Mouse (Mus musculus): ENCODE measurements around the gene Olfr1013. TPM values are rescaled to one million over a fixed set of nuclear protein-coding genes. Genes with fewer than 3 reads are reported as not detected.

Gene Olfr1013
- total RNA-seq (2022) = not detected

DNA sequence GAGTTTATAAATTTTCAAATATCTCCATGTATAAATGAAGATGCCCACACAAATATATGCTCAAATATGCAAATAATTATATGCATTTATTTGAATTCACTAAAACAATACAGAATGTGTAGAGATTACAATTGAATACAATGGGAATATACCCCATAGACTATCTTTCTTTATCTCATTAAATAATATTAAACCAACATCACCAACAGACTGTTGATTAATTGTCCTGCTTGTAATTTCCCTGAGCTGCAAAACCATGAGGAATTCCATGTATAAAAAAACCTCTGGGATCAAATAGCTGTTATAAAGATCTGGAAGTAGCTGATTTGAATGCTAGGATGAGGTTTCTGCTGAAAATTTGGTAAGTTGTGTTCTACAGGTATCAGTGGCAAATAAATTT lies at the start of gene Olfr1013:
Olfr1013 (plus strand) TSS at position 301 of the 400 bp plus-strand sequence.
- DNase-seq = no peak

DNA sequence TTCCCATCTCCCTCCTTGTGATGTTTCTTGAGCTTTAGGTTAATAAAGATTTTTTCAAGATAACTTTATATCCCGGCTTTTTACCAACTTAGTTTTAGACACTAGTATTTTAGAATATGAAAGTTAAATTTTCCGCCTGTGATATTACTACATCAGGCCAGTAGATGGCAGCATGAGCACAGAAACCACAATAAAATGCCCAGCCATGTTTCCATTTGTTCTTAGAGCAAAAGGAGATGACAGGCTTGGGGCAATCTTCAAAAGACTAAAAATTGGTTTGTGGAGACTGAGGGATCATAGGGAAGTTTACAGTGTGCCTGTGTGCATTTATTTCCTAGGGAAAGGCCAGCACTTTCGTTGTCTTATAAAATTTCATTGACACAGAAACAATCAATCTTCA lies 41.1 kb upstream of the Olfr1013 start:
- DNase-seq = no peak

DNA sequence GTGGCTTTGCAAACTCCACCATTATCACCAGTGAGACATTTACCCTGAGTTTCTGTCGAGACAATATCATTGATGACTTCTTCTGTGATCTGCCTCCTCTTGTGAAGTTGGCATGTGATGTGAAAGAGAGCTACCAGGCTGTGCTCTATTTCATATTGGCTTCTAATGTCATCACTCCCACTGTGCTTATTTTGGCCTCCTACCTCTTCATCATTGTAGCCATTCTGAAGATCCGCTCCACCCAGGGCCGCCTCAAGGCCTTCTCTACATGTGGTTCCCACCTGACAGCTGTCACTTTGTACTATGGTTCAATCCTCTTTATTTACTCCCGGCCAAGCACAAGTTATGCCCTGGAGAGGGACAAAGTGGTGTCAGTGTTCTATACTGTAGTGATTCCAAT lies 13.1 kb upstream of the Olfr1013 start:
- no peak for DNase-seq

DNA sequence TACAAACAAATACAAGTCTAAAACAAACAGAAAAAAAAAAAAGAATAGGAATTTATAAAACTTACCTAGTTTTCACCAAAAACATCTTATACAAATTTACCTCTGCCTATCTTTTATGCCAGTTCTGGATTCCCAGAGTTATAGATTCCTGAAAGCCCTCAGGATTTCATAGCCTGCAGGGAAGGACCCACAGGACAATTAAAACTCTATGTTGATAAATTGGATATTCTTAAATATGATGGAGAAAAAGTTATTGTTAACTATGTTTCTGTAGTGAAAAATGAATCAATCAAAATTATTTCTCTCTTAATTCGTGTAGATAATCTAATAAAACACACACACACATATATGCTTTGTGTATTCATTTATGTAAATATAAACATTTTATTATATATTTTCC lies 4.2 kb upstream of the Olfr1013 start, which contains the start of gene Olfr1012:
Olfr1012 (minus strand) TSS at position 101 of the 400 bp plus-strand sequence.
- DNase-seq = no peak

- DNase-seq = no peak
These were observed 5.5 kb downstream of the Olfr1013 start, which contains the start of gene Olfr1014 for GRCm38 (mm10) chr2:85772413-85772812. TSS of gene Olfr1014 (plus strand) at chr2:85772713.

DNA sequence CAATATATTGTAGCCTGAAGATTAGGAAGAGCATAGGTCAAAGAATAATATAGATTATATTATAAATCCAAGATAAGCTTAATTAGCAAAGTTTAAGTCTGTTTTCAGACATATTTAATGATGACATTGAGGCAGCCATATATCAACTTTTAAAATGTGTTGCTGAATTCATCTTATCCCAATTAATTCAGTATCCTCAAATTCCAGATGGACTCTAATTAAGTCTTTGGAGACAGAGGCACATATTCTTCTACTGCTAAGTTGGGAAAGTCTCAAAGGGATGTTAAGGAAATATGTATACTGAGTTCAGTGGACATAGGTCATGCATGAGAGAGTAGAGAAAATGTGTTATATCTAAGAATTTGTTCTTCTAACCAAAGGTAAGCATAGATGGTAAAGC lies 14.8 kb downstream of the Olfr1013 start, which contains the start of gene Olfr1015:
Olfr1015 (plus strand) TSS at position 301 of the 400 bp plus-strand sequence.
- DNase-seq = no peak

DNA sequence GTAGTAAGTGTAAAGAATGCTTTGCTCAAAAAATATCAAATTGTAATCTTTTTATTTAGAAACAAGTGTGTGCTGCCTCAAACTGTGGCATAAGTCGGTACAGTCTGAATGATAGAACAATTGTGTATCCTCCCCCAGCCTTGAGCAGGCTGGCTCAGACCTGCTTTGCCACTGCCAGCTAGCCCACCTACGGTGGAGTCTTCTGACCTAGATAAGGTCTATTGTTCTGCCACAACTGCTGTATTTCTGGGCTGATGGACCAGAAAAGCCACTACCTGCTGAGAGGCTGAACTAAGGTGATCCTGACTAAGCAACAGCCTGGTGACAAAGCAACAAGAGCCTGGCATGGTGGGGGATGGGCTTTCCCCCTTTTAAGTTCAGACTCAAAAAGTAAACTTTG lies 25.4 kb downstream of the Olfr1013 start:
- no peak for DNase-seq

DNA sequence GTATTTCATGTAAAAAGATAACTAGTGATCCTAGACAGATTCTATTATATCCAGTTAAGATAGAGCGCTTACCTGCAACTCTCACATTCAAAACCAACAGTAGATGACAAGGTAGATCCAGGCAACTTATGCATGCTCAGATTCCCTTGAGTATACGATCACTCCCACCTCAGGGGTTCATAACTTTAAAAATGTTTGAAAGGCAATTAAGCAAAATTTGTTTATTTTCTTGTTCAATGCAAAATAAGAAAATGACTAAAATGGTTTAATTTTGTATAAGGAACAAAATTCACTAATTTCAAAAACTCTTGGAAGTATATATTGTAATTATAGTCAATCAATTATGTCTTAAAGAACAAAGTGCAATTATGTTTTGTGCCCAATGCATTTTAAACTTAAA lies 35.5 kb downstream of the Olfr1013 start, which contains the start of gene Olfr1016:
Olfr1016 (minus strand) TSS at position 101 of the 400 bp plus-strand sequence.
- DNase-seq = no peak

DNA sequence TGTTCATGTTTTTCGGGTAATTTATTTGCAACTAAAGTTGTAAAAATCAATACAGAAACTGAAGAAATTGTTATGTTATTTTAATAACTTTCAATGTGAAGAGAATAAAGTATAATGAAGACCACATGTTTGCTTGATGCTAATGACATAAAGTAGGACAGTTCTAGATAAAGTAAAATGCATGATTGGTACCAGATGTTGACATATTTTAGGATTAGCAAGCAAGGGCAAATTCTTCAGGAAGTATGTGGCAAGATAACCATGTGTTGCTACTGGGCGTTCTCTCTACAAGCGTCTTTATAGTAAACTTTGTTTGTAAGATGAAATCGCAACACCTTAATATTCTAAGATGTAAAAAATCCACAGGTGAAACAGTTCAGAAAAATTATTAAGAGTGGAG lies 37.6 kb downstream of the Olfr1013 start:
- no peak for DNase-seq

DNA sequence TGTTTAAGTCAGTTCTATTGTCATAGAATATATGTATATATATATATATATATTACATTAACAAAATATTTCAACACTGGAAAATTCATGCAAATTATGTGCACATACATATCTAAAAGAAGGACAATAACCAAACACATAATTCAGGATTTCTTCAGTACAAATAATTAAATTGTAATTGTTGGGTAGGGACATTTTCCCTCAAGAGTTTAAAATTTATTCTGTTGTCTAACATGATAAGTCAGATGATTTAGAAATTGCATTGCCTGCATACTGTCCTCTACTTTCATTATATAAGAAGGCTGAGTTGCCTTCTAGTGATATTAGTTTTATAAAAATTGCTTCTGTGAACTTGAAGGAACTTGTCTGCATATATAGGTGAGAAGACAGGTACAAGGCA lies 51.3 kb downstream of the Olfr1013 start, which contains the start of gene Olfr1018:
Olfr1018 (plus strand) TSS at position 301 of the 400 bp plus-strand sequence.
- DNase-seq = no peak

Other genes starting within 250 kb of the Olfr1013 start
- under 1 TPM; 0.26 to 0.66 (median 0.48) TPM for gene 4833423E24Rik, start 248.1 kb upstream of the Olfr1013 start, total RNA-seq (2022)
- gene Olfr996, start 187.9 kb upstream of the Olfr1013 start, total RNA-seq (2022) = not detected
- gene Olfr998, start 178.2 kb upstream of the Olfr1013 start, total RNA-seq (2022) = not detected
- not detected for gene Olfr1000, start 155.2 kb upstream of the Olfr1013 start, total RNA-seq (2022)
- not detected for gene Olfr1002, start 116.4 kb upstream of the Olfr1013 start, total RNA-seq (2022)
- gene Olfr154, start 102.6 kb upstream of the Olfr1013 start, total RNA-seq (2022) = not detected
- gene Olfr1006, start 88.3 kb upstream of the Olfr1013 start, total RNA-seq (2022) = not detected
- gene Olfr1008, start 77.7 kb upstream of the Olfr1013 start, total RNA-seq (2022) = not detected
- under 1 TPM in 3 of 4 experiments, not detected in 1; 0.17 to 0.24 (median 0.22) TPM for gene Olfr1009, start 51.7 kb upstream of the Olfr1013 start, total RNA-seq (2022)
- not detected for gene Olfr1012, start 4.3 kb upstream of the Olfr1013 start, total RNA-seq (2022)
- gene Olfr1014, start 5.6 kb downstream of the Olfr1013 start, total RNA-seq (2022) = not detected
- gene Olfr1015, start 14.9 kb downstream of the Olfr1013 start, total RNA-seq (2022) = under 1 TPM in 1 of 4 experiments, not detected in 3; 0.46 TPM
- gene Olfr1016, start 35.4 kb downstream of the Olfr1013 start, total RNA-seq (2022) = not detected
- not detected for gene Olfr1018, start 51.4 kb downstream of the Olfr1013 start, total RNA-seq (2022)
- not detected for gene Olfr1019, start 78.4 kb downstream of the Olfr1013 start, total RNA-seq (2022)
- not detected for gene Olfr1020, start 79.9 kb downstream of the Olfr1013 start, total RNA-seq (2022)
- gene Olfr1022, start 101.5 kb downstream of the Olfr1013 start, total RNA-seq (2022) = not detected
- gene Olfr1023, start 118.5 kb downstream of the Olfr1013 start, total RNA-seq (2022) = not detected
- gene Olfr1024, start 138.0 kb downstream of the Olfr1013 start, total RNA-seq (2022) = not detected
- gene Olfr1025-ps1, start 148.1 kb downstream of the Olfr1013 start, total RNA-seq (2022) = not detected
- not detected for gene Olfr1026, start 154.5 kb downstream of the Olfr1013 start, total RNA-seq (2022)
- not detected for gene Olfr1028, start 183.3 kb downstream of the Olfr1013 start, total RNA-seq (2022)
- not detected for gene Olfr1029, start 206.8 kb downstream of the Olfr1013 start, total RNA-seq (2022)
- gene Olfr1030, start 212.2 kb downstream of the Olfr1013 start, total RNA-seq (2022) = not detected
- gene Olfr1031, start 223.2 kb downstream of the Olfr1013 start, total RNA-seq (2022) = not detected
- gene Olfr1032, start 238.4 kb downstream of the Olfr1013 start, total RNA-seq (2022) = not detected